Mouse (Mus musculus) E14TG2a.4 (cell line): ENCODE results near the gene Fdps.

ENCODE experiments used
- H3K27me3 ChIP-seq: 2 replicates; pipeline ENCODE4 v1.6.1; 2014; ENCODE audit warnings: low read length, control low read depth; ENCODE audit not compliant: insufficient read depth
- H3K36me3 ChIP-seq: 2 replicates; pipeline ENCODE4 v1.6.1; 2014; ENCODE audit warnings: low read length, control low read depth; ENCODE audit not compliant: insufficient read depth
- H3K4me1 ChIP-seq: replicated peaks from 2 replicates; pipeline ENCODE4 v1.6.1; 2014; ENCODE audit warnings: low read depth, low read length, control low read depth
- H3K4me3 ChIP-seq: replicated peaks from 2 replicates; pipeline ENCODE4 v1.5.1; 2014; ENCODE audit warnings: mild to moderate bottlenecking, low read length
- H3K9me3 ChIP-seq: 2 replicates; pipeline ENCODE4 v1.6.1; 2014; ENCODE audit warnings: low read length, control low read depth
- CTCF ChIP-seq: conservative IDR thresholded peaks from 2 replicates; pipeline ENCODE4 v1.5.1; 2014; ENCODE audit warnings: low read length
- NANOG ChIP-seq: IDR thresholded peaks from 2 replicates; pipeline ENCODE4 v1.6.1; 2014; ENCODE audit warnings: borderline replicate concordance, low read length, mixed read lengths
- POU5F1 ChIP-seq: IDR thresholded peaks from 2 replicates; pipeline ENCODE4 v1.6.1; 2014; ENCODE audit warnings: low read length, borderline replicate concordance

The Fdps gene

DNA sequence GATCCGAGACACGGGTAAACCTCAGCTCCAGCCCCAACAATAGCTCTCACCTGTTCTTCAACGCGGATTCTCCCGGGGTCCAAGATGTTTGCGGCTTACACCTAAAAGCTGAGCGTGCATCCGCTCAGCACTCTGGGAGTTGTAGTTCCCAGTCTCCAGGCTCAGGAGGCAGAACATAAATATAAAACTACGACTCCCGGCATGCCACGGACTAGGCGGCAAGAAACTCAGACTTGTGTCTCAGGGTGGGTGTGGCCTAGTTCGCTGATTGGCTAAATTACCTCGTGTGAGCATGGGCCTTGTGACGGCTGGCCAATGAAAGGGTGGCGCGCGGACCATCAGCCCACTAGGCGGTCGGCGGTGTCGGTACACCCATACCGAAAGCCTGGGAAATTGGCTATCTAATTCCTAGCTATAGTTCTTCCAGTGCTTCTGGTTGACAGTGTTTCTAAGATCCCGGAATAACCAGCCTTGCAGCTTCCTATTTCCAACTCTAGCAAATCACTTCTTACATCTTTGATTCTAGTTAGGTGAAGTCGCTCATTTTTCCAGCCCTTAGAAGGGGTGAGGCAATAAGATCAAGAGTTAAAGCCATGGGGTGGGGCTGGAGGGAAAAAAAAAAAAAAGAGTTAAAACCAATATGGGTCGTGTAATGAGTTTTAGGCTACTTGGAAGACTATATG is at the start of gene Fdps:
Fdps (minus strand) TSS at position 148 of the 683 bp plus-strand sequence.
- Histone ChIP-seq H3K4me1 (peaks cover 38% of the 10 kb centered on the region), H3K9me3 (no peaks in the 10 kb centered on the region)
- no peak for TF ChIP-seq POU5F1
- no peak for TF ChIP-seq NANOG
- TF ChIP-seq CTCF, result no peak

DNA sequence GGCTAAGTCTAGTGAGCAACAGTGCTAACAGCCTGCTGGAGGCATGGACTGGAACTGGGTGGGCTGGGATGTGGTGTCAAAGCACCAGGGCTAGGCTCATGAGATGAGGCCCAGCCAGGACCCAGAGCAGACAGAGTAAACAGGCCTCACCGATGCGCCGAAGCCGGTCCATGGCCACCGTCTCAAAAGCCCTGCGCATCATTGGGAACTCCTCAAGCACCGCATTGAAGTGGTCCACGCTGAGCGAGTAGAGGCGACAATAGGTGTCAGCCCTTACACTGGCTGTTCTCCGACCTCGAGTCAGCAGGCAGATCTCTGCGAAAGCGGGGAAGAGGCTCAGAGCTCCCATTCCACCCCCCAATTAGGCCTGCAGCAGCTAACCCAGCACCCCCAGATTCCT is 46.8 kb upstream of the Fdps start:
- H3K9me3 ChIP-seq, result no peaks in the 10 kb centered on the region
- no peaks in the 10 kb centered on the region for H3K36me3 ChIP-seq
- H3K27me3 ChIP-seq, result peaks cover 71% of the 10 kb centered on the region
- TF ChIP-seq NANOG (no peak), POU5F1 (no peak), CTCF (no peak)
- H3K4me1 ChIP-seq, result peaks cover 50% of the 10 kb centered on the region
- no peak overlapping the region for H3K4me3 ChIP-seq

More for the DNA sequence above, at the start of gene Fdps:
- Histone ChIP-seq H3K27me3 (no peaks in the 10 kb centered on the region), H3K4me3 (peak within 1 kb of the TSS; percentile 91), H3K36me3 (peaks cover 40% of the 10 kb centered on the region)

DNA sequence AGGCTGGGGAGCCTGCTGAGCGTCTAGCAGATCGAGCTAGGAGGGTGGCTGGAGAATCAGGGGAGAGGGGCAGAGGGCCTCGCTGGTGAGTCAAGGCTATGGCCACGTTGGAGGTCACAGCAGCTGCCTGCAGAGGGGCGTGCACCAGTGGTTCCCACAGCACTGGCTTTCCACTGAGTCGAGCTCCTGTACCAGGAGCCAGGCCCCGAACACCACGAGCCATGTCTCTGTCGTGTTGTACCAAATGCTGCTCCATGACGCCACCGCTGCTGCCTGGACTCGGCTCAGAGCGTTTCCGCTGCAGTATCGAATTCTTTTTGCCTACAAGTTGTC is 46.2 kb upstream of the Fdps start:
- peak overlapping the region; percentile 74 for H3K4me3 ChIP-seq
- no peaks in the 10 kb centered on the region for H3K9me3 ChIP-seq
- H3K27me3 ChIP-seq, result peaks cover 75% of the 10 kb centered on the region
- no peak for TF ChIP-seq NANOG
- no peak for TF ChIP-seq CTCF
- no peak for TF ChIP-seq POU5F1
- peaks cover 55% of the 10 kb centered on the region for H3K4me1 ChIP-seq
- H3K36me3 ChIP-seq, result no peaks in the 10 kb centered on the region

DNA sequence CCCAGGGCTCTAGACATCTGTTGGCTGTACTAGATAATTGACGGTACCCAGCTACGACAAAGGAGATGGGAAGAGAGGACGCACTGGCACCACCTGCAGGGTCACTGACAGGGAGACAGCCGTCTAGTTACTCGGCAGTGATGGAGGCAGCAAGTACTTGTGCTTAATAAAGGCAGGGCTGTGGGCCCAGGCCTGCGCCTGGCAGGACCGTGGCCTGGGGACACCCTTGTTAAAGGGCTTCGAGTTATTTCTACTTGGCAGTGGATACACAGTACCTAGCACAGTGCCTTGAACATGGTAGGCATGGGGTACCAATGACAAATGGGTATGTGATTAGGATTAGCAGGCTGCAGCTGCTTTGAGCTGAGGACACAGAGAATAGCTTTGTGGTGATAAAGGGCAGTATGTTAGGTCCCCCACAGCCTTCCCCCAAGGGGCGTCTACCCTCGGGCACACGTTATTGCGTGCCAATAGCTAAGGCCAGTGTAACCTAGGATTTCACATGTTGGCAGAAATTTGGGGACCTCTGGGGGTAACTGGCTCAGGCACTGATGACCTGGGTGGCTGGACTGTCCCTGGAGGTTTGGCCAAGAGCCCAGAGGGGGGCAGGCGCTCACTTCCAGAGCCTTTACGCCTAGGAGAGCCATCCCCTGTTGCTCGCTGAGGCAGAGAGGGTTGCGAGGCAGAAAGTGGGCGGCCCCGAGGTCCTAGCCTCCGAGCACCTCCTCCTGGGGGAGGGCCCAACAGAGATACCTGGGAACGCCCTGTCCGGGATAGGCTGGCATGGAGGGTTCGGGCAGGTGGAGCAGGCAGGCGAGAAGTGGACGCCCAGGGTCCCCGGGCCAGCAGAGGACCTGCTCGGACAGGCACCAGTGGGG is 45.6 kb upstream of the Fdps start:
- peak overlapping the region; percentile 74 for H3K4me3 ChIP-seq
- no peak for TF ChIP-seq POU5F1
- TF ChIP-seq CTCF, result no peak
- TF ChIP-seq NANOG, result no peak
- H3K36me3 ChIP-seq, result no peaks in the 10 kb centered on the region
- H3K9me3 ChIP-seq, result no peaks in the 10 kb centered on the region
- peaks cover 75% of the 10 kb centered on the region for H3K27me3 ChIP-seq
- H3K4me1 ChIP-seq, result peaks cover 53% of the 10 kb centered on the region

DNA sequence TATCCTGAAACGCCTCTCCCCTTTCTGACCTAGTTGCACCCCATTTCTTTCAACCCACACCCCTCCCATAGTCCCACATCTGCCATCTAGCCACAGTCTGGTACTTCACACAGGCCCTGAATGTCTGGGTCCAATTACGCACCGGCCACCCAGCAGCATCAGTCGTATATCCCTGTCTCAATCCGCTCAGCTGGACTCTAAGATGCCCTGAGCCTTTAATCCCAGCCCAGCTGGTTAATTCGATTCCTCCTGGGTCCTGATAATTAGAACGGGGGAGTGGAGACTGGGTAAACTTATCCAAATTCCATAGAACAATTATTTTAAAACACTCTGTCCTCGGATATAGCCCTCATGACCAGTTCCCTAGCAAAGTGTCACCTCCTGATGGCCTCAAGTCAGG is 43.8 kb upstream of the Fdps start:
- Histone ChIP-seq H3K9me3 (no peaks in the 10 kb centered on the region), H3K4me1 (peaks cover 46% of the 10 kb centered on the region), H3K4me3 (no peak overlapping the region), H3K36me3 (no peaks in the 10 kb centered on the region), H3K27me3 (peaks cover 83% of the 10 kb centered on the region)
- no peak for TF ChIP-seq NANOG
- no peak for TF ChIP-seq POU5F1
- no peak for TF ChIP-seq CTCF

DNA sequence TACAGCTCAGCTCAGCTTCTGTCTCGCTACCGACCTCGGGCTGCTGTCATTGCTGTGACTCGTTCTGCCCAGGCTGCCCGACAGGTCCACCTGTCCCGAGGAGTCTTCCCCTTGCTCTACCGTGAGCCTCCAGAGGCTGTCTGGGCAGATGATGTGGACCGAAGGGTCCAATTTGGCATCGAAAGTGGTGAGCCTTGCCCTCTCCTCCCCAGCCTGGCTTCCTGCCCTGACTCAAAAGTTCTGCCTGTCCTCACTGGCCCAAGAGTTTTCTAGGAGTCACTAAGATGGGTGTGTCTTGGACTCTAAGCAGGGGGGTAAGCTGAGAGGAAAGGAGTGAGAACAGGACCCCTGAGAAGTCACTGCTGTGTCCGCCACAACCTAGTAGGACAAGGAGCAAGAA is 43.1 kb upstream of the Fdps start:
- TF ChIP-seq NANOG, result no peak
- TF ChIP-seq POU5F1, result no peak
- no peak overlapping the region for H3K4me3 ChIP-seq
- H3K4me1 ChIP-seq, result peaks cover 39% of the 10 kb centered on the region
- H3K36me3 ChIP-seq, result no peaks in the 10 kb centered on the region
- no peaks in the 10 kb centered on the region for H3K9me3 ChIP-seq
- H3K27me3 ChIP-seq, result peaks cover 83% of the 10 kb centered on the region

DNA sequence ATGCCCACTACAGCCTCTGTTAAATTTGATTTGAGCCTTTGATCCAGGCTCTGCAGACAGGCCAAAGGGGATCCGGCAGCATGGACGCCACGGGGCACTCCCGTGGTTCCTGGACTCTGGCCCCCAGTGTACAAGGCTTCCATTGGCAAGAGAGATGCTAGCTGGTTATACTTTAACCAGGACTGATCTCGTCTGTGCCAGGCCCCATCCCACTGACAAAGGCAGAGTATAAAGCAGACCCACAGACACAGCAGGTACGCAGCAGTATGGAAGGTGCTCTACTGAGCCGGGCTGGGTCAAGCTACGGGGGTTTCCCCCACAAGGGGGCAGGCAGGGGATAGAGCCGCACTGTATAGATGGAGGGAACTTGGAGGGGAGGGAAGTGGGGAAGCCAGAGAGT is 34.6 kb upstream of the Fdps start:
- no peak overlapping the region; the same call in 1 of the 2 replicates for H3K4me3 ChIP-seq
- TF ChIP-seq POU5F1 (no peak), CTCF (peak; percentile 50)
- H3K9me3 ChIP-seq, result no peaks in the 10 kb centered on the region
- H3K27me3 ChIP-seq, result peaks cover 52% of the 10 kb centered on the region
- peaks cover 34% of the 10 kb centered on the region for H3K4me1 ChIP-seq
- H3K36me3 ChIP-seq, result no peaks in the 10 kb centered on the region

DNA sequence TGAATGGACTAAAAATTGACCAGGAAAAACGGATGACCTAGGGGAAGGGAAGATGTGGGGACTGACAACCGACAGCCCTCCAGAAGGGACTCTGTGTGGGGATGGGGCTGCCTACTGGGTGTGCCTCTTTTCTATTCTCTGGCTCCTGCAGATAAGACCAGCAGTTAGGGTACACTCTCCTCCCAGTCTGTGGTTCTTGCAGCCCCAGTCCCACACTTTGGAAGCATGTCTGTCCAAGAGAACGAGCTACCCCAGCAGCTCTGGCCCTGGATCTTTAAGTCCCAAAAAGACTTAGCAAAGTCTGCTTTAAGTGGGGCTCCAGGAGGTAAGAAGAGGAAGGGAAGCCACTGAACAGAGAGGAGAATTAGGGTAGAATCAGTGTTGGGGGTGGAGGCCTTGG is 34.2 kb upstream of the Fdps start, which contains the start of gene Pklr:
Pklr (plus strand) TSS at position 185 of the 400 bp plus-strand sequence.
- Histone ChIP-seq H3K27me3 (peaks cover 48% of the 10 kb centered on the region), H3K4me3 (peak within 1 kb of the TSS; percentile 75), H3K9me3 (no peaks in the 10 kb centered on the region), H3K4me1 (peaks cover 31% of the 10 kb centered on the region), H3K36me3 (no peaks in the 10 kb centered on the region)
- no peak for TF ChIP-seq NANOG
- no peak for TF ChIP-seq POU5F1
- no peak for TF ChIP-seq CTCF
